Mouse (Mus musculus): ENCODE measurements around the gene Cd300lf. TPM values are rescaled to one million over a fixed set of nuclear protein-coding genes. Genes with fewer than 3 reads are reported as not detected.

Cd300lf gene
- polyA plus RNA-seq, 1 experiment, result not detected

DNA sequence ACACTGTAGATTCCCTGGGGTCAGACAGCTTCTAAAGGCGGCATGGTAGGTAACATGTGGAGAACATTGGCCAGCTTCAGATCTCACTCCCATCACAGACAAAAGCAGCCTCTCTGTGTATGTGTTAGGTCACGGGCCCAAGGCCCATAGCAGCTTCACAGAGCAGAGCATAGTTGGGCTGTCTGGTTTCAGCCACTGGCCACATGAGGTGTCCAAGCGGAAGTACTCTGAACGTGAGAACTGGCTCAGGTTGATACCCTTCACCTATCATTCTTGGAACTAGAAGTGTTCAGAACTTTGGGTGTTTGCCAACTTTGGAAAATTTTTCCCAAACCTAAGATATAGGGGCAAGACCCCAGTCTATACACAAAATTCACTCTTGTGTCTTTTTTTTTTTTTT lies 35.6 kb upstream of the Cd300lf start:
- Histone ChIP-seq H3K4me3 (ENCODE audit: insufficient read depth, poor library complexity, severe bottlenecking) (no peak overlapping the region), H3K79me2 (ENCODE audit: control insufficient read depth, insufficient read depth) (peaks cover 10% of the 10 kb centered on the region), H3K27me3 (ENCODE audit: control insufficient read depth, insufficient read depth, insufficient read length) (no peaks in the 10 kb centered on the region), H3K79me3 (ENCODE audit: low read depth) (peaks cover 1% of the 10 kb centered on the region), H3ac (ENCODE audit: control insufficient read depth, insufficient read length, low read depth) (no peak overlapping the region), H3K36me3 (ENCODE audit: control insufficient read depth, insufficient read depth) (no peaks in the 10 kb centered on the region)
- no peak for TF ChIP-seq CEBPB (IDR thresholded peaks at IDR 0.05; ENCODE audit: low read depth)

DNA sequence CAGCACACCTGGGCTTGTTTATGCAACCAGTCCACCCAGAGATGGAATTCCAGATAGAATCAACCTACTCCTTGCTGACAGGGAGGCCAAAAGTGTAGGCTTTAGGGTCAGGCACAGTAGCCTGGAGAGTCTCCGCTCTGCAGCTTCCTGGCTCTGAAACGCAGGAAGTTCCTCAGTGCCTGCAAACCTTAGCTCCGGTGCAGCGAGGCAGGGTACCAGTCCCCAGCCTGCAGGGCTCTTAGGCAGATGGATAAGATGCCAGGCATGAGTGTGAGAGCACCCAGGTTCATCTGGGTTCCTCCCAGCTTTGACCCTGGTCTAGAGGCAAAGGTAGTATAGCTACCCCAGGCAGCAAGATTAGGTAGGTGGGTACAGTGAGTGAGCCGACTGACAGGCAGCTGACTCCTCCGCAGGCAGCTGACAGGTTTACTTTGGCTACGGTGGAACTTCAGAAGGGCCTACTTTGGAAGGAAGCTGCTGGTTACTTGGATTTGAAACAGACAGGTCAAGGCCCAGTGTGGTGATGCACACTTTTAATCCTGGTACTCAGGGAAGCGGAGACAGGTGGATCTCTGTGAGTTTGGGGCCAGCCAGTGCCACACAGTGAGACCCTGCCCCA lies 33.9 kb upstream of the Cd300lf start:
- H3ac ChIP-seq (ENCODE audit: control insufficient read depth, insufficient read length, low read depth), result no peak overlapping the region
- H3K27me3 ChIP-seq (ENCODE audit: control insufficient read depth, insufficient read depth, insufficient read length), result no peaks in the 10 kb centered on the region
- no peak overlapping the region for H3K4me3 ChIP-seq (ENCODE audit: insufficient read depth, poor library complexity, severe bottlenecking)
- peaks cover 1% of the 10 kb centered on the region for H3K79me3 ChIP-seq (ENCODE audit: low read depth)
- no peaks in the 10 kb centered on the region for H3K36me3 ChIP-seq (ENCODE audit: control insufficient read depth, insufficient read depth)
- TF ChIP-seq CTCF (IDR thresholded peaks at IDR 0.05; ENCODE audit: control insufficient read depth, insufficient read depth, insufficient read length) (no peak), MYOD1 (IDR thresholded peaks at IDR 0.05; ENCODE audit: control insufficient read depth, insufficient read length, low read depth) (no peak), MYOG (IDR thresholded peaks at IDR 0.05; ENCODE audit: control insufficient read depth, extremely low read depth, insufficient read length) (no peak), USF1 (IDR thresholded peaks at IDR 0.05; ENCODE audit: low read depth) (no peak), CEBPB (IDR thresholded peaks at IDR 0.05; ENCODE audit: low read depth) (no peak), MAX (IDR thresholded peaks at IDR 0.05) (no peak), FOSL1 (IDR thresholded peaks at IDR 0.05; ENCODE audit: insufficient read depth, low read length, poor library complexity, severe bottlenecking) (no peak)
- H3K79me2 ChIP-seq (ENCODE audit: control insufficient read depth, insufficient read depth), result peaks cover 10% of the 10 kb centered on the region

DNA sequence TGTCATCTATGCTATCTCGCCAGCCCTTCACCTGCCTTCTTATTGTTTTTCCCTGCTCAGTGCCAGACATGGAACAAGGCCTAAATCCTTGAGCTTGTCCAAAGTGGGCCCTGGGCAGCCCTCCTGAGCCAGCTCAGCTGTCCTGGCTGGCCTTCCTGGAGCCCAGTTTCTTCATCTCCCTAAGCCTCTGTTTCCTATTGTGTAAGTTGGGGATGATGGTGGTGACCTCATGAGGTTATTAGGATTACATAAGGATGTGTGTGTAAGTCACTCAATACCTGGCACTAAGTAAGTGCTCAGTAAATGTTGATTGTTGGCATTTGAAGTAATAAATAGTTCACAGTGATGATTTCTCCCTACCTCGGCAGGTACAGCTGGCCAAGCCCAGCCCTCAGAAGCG lies 33.0 kb upstream of the Cd300lf start:
- Histone ChIP-seq H3K36me3 (ENCODE audit: control insufficient read depth, insufficient read depth) (no peaks in the 10 kb centered on the region), H3K4me3 (ENCODE audit: insufficient read depth, poor library complexity, severe bottlenecking) (no peak overlapping the region)

DNA sequence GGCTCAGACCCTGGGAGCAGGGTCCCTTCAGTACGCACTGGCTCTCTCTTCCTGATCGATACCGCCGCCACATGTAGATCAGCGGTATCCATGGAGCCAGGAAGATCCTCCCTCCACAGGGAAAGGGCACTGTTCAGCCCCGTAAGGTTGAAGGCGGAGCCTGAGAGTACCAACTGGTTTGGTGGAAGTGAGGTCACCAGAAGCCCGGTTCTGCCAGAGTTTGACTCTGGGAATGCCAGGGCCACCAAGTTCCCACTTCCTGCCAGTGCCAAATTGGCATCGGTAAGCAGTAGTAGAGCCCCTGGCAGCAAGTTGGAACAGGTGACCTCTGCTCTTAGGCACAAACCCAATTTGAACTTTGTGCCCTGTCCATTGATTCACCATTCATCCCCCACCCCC lies 31.2 kb upstream of the Cd300lf start:
- peak overlapping the region; percentile 53 for H3ac ChIP-seq (ENCODE audit: control insufficient read depth, insufficient read length, low read depth)
- no peaks in the 10 kb centered on the region for H3K36me3 ChIP-seq (ENCODE audit: control insufficient read depth, insufficient read depth)
- peaks cover 1% of the 10 kb centered on the region for H3K79me3 ChIP-seq (ENCODE audit: low read depth)
- TF ChIP-seq MYOG (IDR thresholded peaks at IDR 0.05; ENCODE audit: control insufficient read depth, extremely low read depth, insufficient read length) (no peak), FOSL1 (IDR thresholded peaks at IDR 0.05; ENCODE audit: insufficient read depth, low read length, poor library complexity, severe bottlenecking) (no peak), CTCF (IDR thresholded peaks at IDR 0.05; ENCODE audit: control insufficient read depth, insufficient read depth, insufficient read length) (no peak), MAX (IDR thresholded peaks at IDR 0.05) (no peak), CEBPB (IDR thresholded peaks at IDR 0.05; ENCODE audit: low read depth) (no peak), MYOD1 (IDR thresholded peaks at IDR 0.05; ENCODE audit: control insufficient read depth, insufficient read length, low read depth) (no peak), USF1 (IDR thresholded peaks at IDR 0.05; ENCODE audit: low read depth) (no peak)
- no peaks in the 10 kb centered on the region for H3K27me3 ChIP-seq (ENCODE audit: control insufficient read depth, insufficient read depth, insufficient read length)
- H3K79me2 ChIP-seq (ENCODE audit: control insufficient read depth, insufficient read depth), result peaks cover 10% of the 10 kb centered on the region
- peak overlapping the region; percentile 57 for H3K4me3 ChIP-seq (ENCODE audit: insufficient read depth, poor library complexity, severe bottlenecking)

More for the DNA sequence above, 33.0 kb upstream of the Cd300lf start:
- TF ChIP-seq MYOD1 (IDR thresholded peaks at IDR 0.05; ENCODE audit: control insufficient read depth, insufficient read length, low read depth) (no peak), FOSL1 (IDR thresholded peaks at IDR 0.05; ENCODE audit: insufficient read depth, low read length, poor library complexity, severe bottlenecking) (no peak), USF1 (IDR thresholded peaks at IDR 0.05; ENCODE audit: low read depth) (no peak), CTCF (IDR thresholded peaks at IDR 0.05; ENCODE audit: control insufficient read depth, insufficient read depth, insufficient read length) (no peak), CEBPB (IDR thresholded peaks at IDR 0.05; ENCODE audit: low read depth) (no peak), MYOG (IDR thresholded peaks at IDR 0.05; ENCODE audit: control insufficient read depth, extremely low read depth, insufficient read length) (no peak), MAX (IDR thresholded peaks at IDR 0.05) (no peak)
- no peaks in the 10 kb centered on the region for H3K27me3 ChIP-seq (ENCODE audit: control insufficient read depth, insufficient read depth, insufficient read length)
- peaks cover 1% of the 10 kb centered on the region for H3K79me3 ChIP-seq (ENCODE audit: low read depth)
- H3K79me2 ChIP-seq (ENCODE audit: control insufficient read depth, insufficient read depth), result peaks cover 10% of the 10 kb centered on the region
- H3ac ChIP-seq (ENCODE audit: control insufficient read depth, insufficient read length, low read depth), result no peak overlapping the region

- H3K27me3 ChIP-seq (ENCODE audit: control insufficient read depth, insufficient read depth, insufficient read length), result no peaks in the 10 kb centered on the region
These were observed 30.7 kb upstream of the Cd300lf start for GRCm38 (mm10) chr11:115164341-115164975.

More at GRCm38 (mm10) chr11:115164341-115164975, 30.7 kb upstream of the Cd300lf start:
- Histone ChIP-seq H3K36me3 (ENCODE audit: control insufficient read depth, insufficient read depth) (no peaks in the 10 kb centered on the region), H3K4me3 (ENCODE audit: insufficient read depth, poor library complexity, severe bottlenecking) (peak overlapping the region; percentile 57), H3ac (ENCODE audit: control insufficient read depth, insufficient read length, low read depth) (peak overlapping the region; percentile 53), H3K79me2 (ENCODE audit: control insufficient read depth, insufficient read depth) (peaks cover 10% of the 10 kb centered on the region), H3K79me3 (ENCODE audit: low read depth) (peaks cover 1% of the 10 kb centered on the region)
- no peak for TF ChIP-seq FOSL1 (IDR thresholded peaks at IDR 0.05; ENCODE audit: insufficient read depth, low read length, poor library complexity, severe bottlenecking)
- TF ChIP-seq CTCF (IDR thresholded peaks at IDR 0.05; ENCODE audit: control insufficient read depth, insufficient read depth, insufficient read length), result no peak
- TF ChIP-seq USF1 (IDR thresholded peaks at IDR 0.05; ENCODE audit: low read depth), result no peak
- TF ChIP-seq MYOD1 (IDR thresholded peaks at IDR 0.05; ENCODE audit: control insufficient read depth, insufficient read length, low read depth), result no peak
- TF ChIP-seq MYOG (IDR thresholded peaks at IDR 0.05; ENCODE audit: control insufficient read depth, extremely low read depth, insufficient read length), result no peak
- no peak for TF ChIP-seq CEBPB (IDR thresholded peaks at IDR 0.05; ENCODE audit: low read depth)
- no peak for TF ChIP-seq MAX (IDR thresholded peaks at IDR 0.05)
